Mouse (Mus musculus) hindbrain, embryonic 11.5 days (tissue): ENCODE measurements at regions not wholly inside any gene's neighbourhood (a gene's known extent, or its start where the extent isn't known, plus 50 kb on each side); places are given as distances from the start of the nearest gene placed in this dataset.

Source experiments
- ATAC-seq: fragments of 200-750 bp; cut with Nextera tagmentation; 2 replicates; pipeline ENCODE4 v1.8.0; 2017; ENCODE audit warnings: mild to moderate bottlenecking, moderate TSS enrichment, moderate library complexity; ENCODE audit not compliant: low FRiP score
- DNase-seq: peaks from one replicate; pipeline ENCODE4 v3.0.0-alpha.2; 2015; ENCODE audit warnings: low spot score
- H3K27ac ChIP-seq: fragments of 300-500 bp; sonication (generic); 2 replicates; pipeline ENCODE4 v1.5.1; 2014; ENCODE audit warnings: mild to moderate bottlenecking, low read depth, low read length
- H3K27me3 ChIP-seq: fragments of 300-500 bp; sonication (generic); 2 replicates; pipeline ENCODE4 v1.6.1; 2014; ENCODE audit warnings: mild to moderate bottlenecking, low read length, moderate library complexity, mixed read lengths; ENCODE audit not compliant: control insufficient read depth, insufficient read depth
- H3K36me3 ChIP-seq: fragments of 300-500 bp; sonication (generic); 2 replicates; pipeline ENCODE4 v1.6.1; 2014; ENCODE audit warnings: mild to moderate bottlenecking, low read length, moderate library complexity, mixed read lengths; ENCODE audit not compliant: control insufficient read depth, insufficient read depth
- H3K4me1 ChIP-seq: fragments of 300-500 bp; sonication (generic); replicated peaks from 2 replicates; pipeline ENCODE4 v1.6.1; 2014; ENCODE audit warnings: low read length, mixed read lengths; ENCODE audit not compliant: control insufficient read depth, insufficient read depth
- H3K4me2 ChIP-seq: fragments of 300-500 bp; sonication (generic); replicated peaks from 2 replicates; pipeline ENCODE4 v1.6.1; 2014; ENCODE audit warnings: mild to moderate bottlenecking, low read depth, low read length
- H3K4me3 ChIP-seq: fragments of 300-500 bp; sonication (generic); 2 replicates; pipeline ENCODE4 v1.5.1; 2014; ENCODE audit warnings: low read depth, low read length
- H3K9ac ChIP-seq: fragments of 300-500 bp; sonication (generic); 2 replicates; pipeline ENCODE4 v1.6.1; 2014; ENCODE audit warnings: low read depth, low read length
- H3K9me3 ChIP-seq: fragments of 300-500 bp; sonication (generic); 2 replicates; pipeline ENCODE4 v1.6.1; 2016; ENCODE audit warnings: low read length; ENCODE audit not compliant: control insufficient read depth
- WGBS: fragments of 180-500 bp; shearing (Covaris S2); extraction: QIAGEN DNeasy Blood & Tissue Kit; methylation state at CpG from one replicate; pipeline ENCODE4 v1.1.7; 2014; 5-methylcytosine and 5-hydroxymethylcytosine counted together

GRCm38 (mm10) chr10:31034782-31035181 is 192.2 kb upstream of the Hey2 start:
- H3K9me3 ChIP-seq, result no peaks in the 10 kb centered on the region
- H3K27ac ChIP-seq, result no peak overlapping the region
- no peak overlapping the region for H3K4me2 ChIP-seq
- ATAC-seq, result no peak
- no peak for DNase-seq
- no peaks in the 10 kb centered on the region for H3K27me3 ChIP-seq
- 67% methylated on average over 3 of the region's 3 CpGs for WGBS
- no peaks in the 10 kb centered on the region for H3K4me1 ChIP-seq
- no peaks in the 10 kb centered on the region for H3K36me3 ChIP-seq
- no peak overlapping the region for H3K4me3 ChIP-seq
- no peak overlapping the region for H3K9ac ChIP-seq

DNA sequence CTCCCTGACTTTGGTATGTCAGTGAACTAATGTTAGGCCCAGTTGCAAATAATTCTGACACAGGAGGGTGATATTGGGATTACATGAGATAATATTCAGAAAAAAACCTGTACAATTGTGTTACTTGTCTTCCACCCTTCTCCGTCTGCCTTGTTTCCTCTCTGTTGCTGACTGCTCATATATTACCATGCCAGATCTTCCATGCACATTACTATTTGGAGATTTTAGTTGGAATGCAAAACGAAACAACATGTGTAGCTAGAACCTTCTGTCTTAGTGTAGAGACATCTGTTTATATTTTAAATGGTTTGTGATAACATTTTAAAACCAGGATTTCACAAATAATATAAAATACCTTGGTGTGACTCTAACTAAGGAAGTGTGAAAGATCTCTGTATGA is 188.1 kb upstream of the Hey2 start:
- H3K9ac ChIP-seq, result no peak overlapping the region
- no peaks in the 10 kb centered on the region for H3K27me3 ChIP-seq
- H3K4me1 ChIP-seq, result no peaks in the 10 kb centered on the region
- ATAC-seq, result no peak
- no peaks in the 10 kb centered on the region for H3K36me3 ChIP-seq
- no peak overlapping the region for H3K4me2 ChIP-seq
- no peak for DNase-seq
- no peak overlapping the region for H3K4me3 ChIP-seq
- H3K9me3 ChIP-seq, result no peaks in the 10 kb centered on the region
- 86% methylated on average over 2 of the region's 2 CpGs for WGBS
- no peak overlapping the region for H3K27ac ChIP-seq

GRCm38 (mm10) chr10:31026440-31026839 is 183.8 kb upstream of the Hey2 start:
- Histone ChIP-seq H3K9ac (no peak overlapping the region), H3K36me3 (no peaks in the 10 kb centered on the region), H3K4me2 (no peak overlapping the region), H3K27ac (no peak overlapping the region), H3K4me3 (no peak overlapping the region), H3K9me3 (no peaks in the 10 kb centered on the region), H3K4me1 (no peaks in the 10 kb centered on the region), H3K27me3 (no peaks in the 10 kb centered on the region)
- no peak for DNase-seq
- 66% methylated on average over 1 of the region's 1 CpGs for WGBS
- no peak for ATAC-seq

DNA sequence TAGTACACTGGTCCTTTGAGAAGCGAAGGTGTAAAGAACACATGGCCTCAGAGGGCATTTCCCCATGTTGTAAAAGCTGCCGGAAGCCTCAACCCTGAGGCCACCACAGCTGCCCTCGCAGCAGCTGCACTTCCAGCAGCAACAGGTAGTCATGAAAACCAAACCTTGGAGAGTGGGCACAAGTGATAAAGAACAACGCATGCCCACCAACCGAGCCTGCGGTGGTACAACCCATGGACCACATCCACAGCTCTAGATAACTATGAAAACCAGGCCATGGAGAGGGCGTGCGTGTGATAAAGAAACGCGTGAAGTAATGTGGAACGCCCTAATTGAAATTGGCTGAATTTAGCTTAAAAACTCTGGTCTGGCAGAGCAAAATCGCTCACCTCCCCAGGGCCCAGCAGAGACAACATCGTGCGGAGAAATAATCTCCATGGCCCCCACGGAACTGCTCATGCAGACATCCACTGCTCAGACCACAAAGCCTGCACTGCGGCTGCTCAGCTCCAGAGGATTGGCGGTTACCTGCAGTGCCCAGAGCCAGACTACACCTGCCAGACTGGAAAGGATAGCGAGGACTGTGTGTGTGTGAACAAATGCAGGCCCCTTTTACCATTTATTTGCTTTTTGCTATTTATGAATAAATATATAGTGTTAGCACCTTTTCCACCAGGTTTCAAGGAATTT is 170.2 kb upstream of the Hey2 start:
- DNase-seq (no peak), ATAC-seq (no peak)
- Histone ChIP-seq H3K27ac (no peak overlapping the region), H3K27me3 (no peaks in the 10 kb centered on the region), H3K4me2 (no peak overlapping the region), H3K4me1 (no peaks in the 10 kb centered on the region), H3K9me3 (no peaks in the 10 kb centered on the region), H3K36me3 (no peaks in the 10 kb centered on the region), H3K9ac (no peak overlapping the region), H3K4me3 (no peak overlapping the region)
- 89% methylated on average over 18 of the region's 18 CpGs for WGBS

- Histone ChIP-seq H3K4me3 (no peak overlapping the region), H3K36me3 (no peaks in the 10 kb centered on the region), H3K4me2 (no peak overlapping the region), H3K27ac (no peak overlapping the region), H3K9me3 (no peaks in the 10 kb centered on the region), H3K27me3 (no peaks in the 10 kb centered on the region), H3K9ac (no peak overlapping the region), H3K4me1 (no peaks in the 10 kb centered on the region)
- WGBS, result 59% methylated on average over 1 of the region's 1 CpGs
- ATAC-seq (no peak), DNase-seq (no peak)
Observed at GRCm38 (mm10) chr10:31009955-31010254, 167.3 kb upstream of the Hey2 start.

GRCm38 (mm10) chr10:31009128-31009954 is 166.7 kb upstream of the Hey2 start:
- no peak overlapping the region for H3K9ac ChIP-seq
- no peaks in the 10 kb centered on the region for H3K27me3 ChIP-seq
- DNase-seq (no peak), ATAC-seq (no peak)
- no peak overlapping the region for H3K4me2 ChIP-seq
- H3K4me3 ChIP-seq, result no peak overlapping the region
- 76% methylated on average over 5 of the region's 5 CpGs for WGBS
- no peaks in the 10 kb centered on the region for H3K36me3 ChIP-seq
- H3K9me3 ChIP-seq, result no peaks in the 10 kb centered on the region
- no peaks in the 10 kb centered on the region for H3K4me1 ChIP-seq
- H3K27ac ChIP-seq, result no peak overlapping the region

DNA sequence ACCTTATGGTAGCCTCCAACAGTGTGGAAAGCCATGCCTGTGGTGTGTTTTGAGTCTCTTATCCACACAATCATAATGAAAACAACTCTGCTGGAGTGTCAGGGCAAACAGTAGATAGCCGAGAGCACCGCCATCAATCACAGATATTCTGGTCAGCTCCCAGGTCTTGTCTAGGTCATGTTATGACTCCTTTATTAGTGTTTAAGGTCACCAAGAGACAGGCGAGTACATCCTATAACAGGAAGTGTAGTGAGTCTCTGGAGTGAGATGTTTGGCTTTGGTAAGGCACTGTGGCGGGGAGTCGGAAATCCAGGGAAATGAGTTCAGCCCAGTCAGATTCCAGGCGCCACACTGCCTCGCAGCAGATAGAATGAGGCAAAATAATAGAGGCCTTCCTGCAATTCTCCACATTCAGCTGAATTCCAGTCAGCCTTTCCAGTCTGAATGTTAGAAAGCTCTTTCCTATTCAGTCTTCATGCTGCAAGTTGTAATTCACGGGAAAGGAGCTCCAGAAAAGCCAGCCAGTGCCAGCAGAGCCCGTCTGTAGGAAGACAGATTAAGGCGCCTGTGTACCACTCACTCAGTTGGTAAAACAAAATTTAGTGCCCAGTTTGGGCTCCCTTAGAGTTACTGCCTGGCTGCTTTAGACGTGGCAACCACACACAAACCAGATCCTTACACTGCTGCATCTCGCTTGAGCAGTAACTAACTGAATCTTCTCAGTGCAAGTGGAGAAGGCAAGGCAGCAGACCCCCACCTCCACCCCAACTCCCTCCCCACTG is 155.8 kb upstream of the Hey2 start:
- H3K4me2 ChIP-seq, result no peak overlapping the region
- no peaks in the 10 kb centered on the region for H3K4me1 ChIP-seq
- DNase-seq, result no peak
- no peak for ATAC-seq
- 73% methylated on average over 12 of the region's 12 CpGs for WGBS
- H3K9me3 ChIP-seq, result no peaks in the 10 kb centered on the region
- no peak overlapping the region for H3K27ac ChIP-seq
- no peak overlapping the region for H3K9ac ChIP-seq
- H3K4me3 ChIP-seq, result no peak overlapping the region
- no peaks in the 10 kb centered on the region for H3K27me3 ChIP-seq
- H3K36me3 ChIP-seq, result no peaks in the 10 kb centered on the region

DNA sequence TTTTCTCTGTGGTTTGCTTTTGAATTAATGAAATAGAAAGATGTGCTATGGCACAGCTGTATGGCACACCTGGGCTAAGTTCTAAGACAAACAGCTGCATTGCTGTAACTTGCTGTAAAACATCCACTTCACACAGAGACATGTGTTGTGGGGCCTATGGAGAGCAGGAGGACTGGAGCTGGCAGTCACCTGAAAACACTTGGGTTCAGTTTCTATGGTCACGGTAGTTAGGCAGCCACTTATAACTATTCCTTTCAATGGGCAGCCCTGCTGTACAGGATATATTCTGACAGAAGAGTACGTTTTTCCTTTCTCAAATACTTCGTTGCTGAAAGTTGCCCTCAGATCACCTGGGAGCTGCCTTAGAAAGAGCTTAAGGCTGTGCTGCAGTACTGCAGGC is 149.6 kb upstream of the Hey2 start:
- Histone ChIP-seq H3K9me3 (no peaks in the 10 kb centered on the region), H3K36me3 (no peaks in the 10 kb centered on the region), H3K27me3 (no peaks in the 10 kb centered on the region), H3K4me3 (no peak overlapping the region), H3K27ac (no peak overlapping the region), H3K4me1 (no peaks in the 10 kb centered on the region), H3K4me2 (no peak overlapping the region), H3K9ac (no peak overlapping the region)
- DNase-seq, result no peak
- no peak for ATAC-seq
- 81% methylated on average over 3 of the region's 3 CpGs for WGBS
